Mouse (Mus musculus) lung, embryonic 16.5 days (tissue): ENCODE measurements around the gene Mylip. TPM values are rescaled to one million over a fixed set of nuclear protein-coding genes. Genes with fewer than 3 reads are reported as not detected.

ENCODE experiments used
- ATAC-seq: fragments of 200-750 bp; cut with Nextera tagmentation; 2 replicates; pipeline ENCODE4 v1.8.0; 2017; ENCODE audit warnings: low read depth, mild to moderate bottlenecking, moderate library complexity
- H3K27ac ChIP-seq: fragments of 300-500 bp; sonication (generic); 2 replicates; pipeline ENCODE4 v1.5.1; 2014; ENCODE audit warnings: mild to moderate bottlenecking, control low read depth, low read length
- H3K27me3 ChIP-seq: fragments of 300-500 bp; sonication (generic); 2 replicates; pipeline ENCODE4 v1.6.1; 2014; ENCODE audit warnings: low read depth, low read length, mixed read lengths; ENCODE audit not compliant: control insufficient read depth, insufficient read depth
- H3K36me3 ChIP-seq: fragments of 300-500 bp; sonication (generic); 2 replicates; pipeline ENCODE4 v1.6.1; 2014; ENCODE audit warnings: low read length; ENCODE audit not compliant: control insufficient read depth, insufficient read depth
- H3K4me1 ChIP-seq: fragments of 300-500 bp; sonication (generic); replicated peaks from 2 replicates; pipeline ENCODE4 v1.6.1; 2014; ENCODE audit warnings: low read length, mixed read lengths; ENCODE audit not compliant: control insufficient read depth, insufficient read depth
- H3K4me2 ChIP-seq: fragments of 300-500 bp; sonication (generic); 2 replicates; pipeline ENCODE4 v1.6.1; 2014; ENCODE audit warnings: low read depth, low read length, control low read depth
- H3K4me3 ChIP-seq: fragments of 300-500 bp; sonication (generic); 2 replicates; pipeline ENCODE4 v1.5.1; 2014; ENCODE audit warnings: mild to moderate bottlenecking, low read length, control low read depth
- H3K9ac ChIP-seq: fragments of 300-500 bp; sonication (generic); 2 replicates; pipeline ENCODE4 v1.6.1; 2014; ENCODE audit warnings: low read length, control low read depth
- H3K9me3 ChIP-seq: fragments of 300-500 bp; sonication (generic); 2 replicates; pipeline ENCODE4 v1.6.1; 2016; ENCODE audit warnings: low read length; ENCODE audit not compliant: control insufficient read depth
- WGBS: fragments of 180-500 bp; shearing (Covaris S2); extraction: QIAGEN DNeasy Blood & Tissue Kit; methylation state at CpG from one replicate; pipeline ENCODE4 v1.1.7; 2014; 5-methylcytosine and 5-hydroxymethylcytosine counted together
- polyA plus RNA-seq: library from polyadenylated mRNA; unstranded; fragments of >200 nt; fragmentation: Nextera tagmentation; extraction: Ambion mirVana; gene quantifications from 2 replicates; pipeline ENCODE4 v1.2.1, GENCODE M21; 2015

Gene Mylip
- 9.0 and 10.2 TPM in 2 replicates for polyA plus RNA-seq

DNA sequence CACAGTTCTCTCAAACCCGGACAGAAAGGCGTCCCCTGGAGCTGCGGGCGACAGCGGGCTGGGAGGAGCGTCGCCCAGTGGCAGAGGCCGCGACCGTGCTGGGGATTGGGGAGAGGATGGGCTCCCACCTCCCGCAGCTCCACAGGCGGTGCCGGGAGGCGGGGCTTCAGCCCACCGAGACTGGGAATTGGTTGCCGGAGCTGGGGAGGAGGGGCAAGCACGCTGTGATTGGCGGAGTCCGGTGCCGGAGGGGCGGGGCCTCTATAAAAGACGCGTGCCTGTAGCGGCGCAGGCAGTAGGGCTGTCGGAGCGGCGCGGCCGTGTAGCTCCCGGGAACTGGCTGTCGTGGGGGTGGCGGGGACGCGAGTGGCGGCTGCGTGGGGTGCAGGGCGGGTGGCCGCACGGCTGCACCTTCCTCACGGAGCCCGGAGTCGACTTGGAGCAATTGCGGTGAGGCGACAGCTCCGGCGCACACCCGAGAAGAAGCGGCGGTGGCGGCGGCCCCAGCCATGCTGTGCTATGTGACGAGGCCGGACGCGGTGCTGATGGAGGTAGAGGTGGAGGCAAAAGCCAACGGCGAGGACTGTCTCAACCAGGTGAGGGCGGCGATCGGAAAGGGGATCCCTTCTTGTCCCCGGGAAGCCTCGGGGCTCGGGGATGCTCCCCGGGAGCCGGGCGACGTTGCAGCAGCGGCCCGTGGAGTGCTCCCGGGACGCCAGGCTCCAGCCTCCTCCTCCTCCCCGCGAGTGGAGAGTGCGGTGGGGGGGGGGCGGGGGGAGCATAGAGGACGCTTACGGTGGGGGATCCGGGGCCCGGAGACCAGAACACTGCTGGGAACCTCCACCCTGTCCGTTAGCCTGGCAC lies at the start of gene Mylip:
TSS of gene Mylip (plus strand) at position 295 of the 864 bp plus-strand sequence.
- Histone ChIP-seq H3K9ac (peak within 1 kb of the TSS; percentile 82), H3K9me3 (no peaks in the 10 kb centered on the region), H3K27me3 (no peaks in the 10 kb centered on the region), H3K4me2 (peak within 1 kb of the TSS; percentile 94), H3K4me3 (peak within 1 kb of the TSS; percentile 80), H3K4me1 (peaks cover 22% of the 10 kb centered on the region), H3K36me3 (no peaks in the 10 kb centered on the region), H3K27ac (peak within 1 kb of the TSS; percentile 52)
- ATAC-seq = peak; percentile 97
- WGBS = under 1% methylated on average over 79 of the region's 81 CpGs

DNA sequence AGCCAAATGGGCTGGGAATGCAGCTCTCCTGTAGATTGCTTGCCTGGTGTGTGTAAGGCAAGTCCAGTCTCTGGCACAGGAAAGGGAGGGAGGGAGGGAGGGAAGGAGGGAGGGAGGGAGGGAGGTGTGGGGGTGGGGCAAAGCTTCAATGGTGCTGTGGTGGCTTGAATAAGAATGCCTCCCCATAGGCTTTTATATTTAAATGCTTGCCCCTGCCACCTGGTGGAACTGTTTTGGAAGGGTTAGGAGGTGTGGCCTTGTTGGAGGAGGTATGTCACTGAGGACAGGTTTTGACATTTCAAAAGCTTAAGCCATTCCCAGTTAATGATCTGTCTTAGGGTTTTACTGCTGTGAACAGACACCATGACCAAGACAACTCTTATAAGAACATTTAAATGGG lies 47.6 kb upstream of the Mylip start:
- Histone ChIP-seq H3K9me3 (no peaks in the 10 kb centered on the region), H3K9ac (no peak overlapping the region), H3K36me3 (no peaks in the 10 kb centered on the region), H3K27me3 (no peaks in the 10 kb centered on the region), H3K4me2 (no peak overlapping the region), H3K4me1 (no peaks in the 10 kb centered on the region), H3K27ac (no peak overlapping the region), H3K4me3 (no peak overlapping the region)
- ATAC-seq = no peak

DNA sequence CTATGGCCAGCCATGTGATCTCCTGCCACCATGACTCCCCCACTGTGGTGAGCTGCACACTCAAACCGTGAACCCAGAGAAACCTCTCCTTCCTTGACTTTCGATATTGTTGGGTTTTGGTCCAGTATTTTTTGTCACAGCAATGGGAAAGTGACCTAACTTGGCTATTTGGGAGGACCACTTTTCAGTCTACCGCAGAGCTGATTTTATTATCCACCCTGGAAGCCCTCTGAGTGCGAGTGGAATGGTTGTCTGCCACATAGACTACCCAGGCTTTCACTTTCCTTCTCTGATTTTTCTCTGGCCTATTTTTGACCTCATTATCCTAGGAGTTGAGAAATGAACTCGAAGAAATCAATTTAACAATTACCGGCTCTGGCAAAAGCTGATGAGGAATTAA lies 46.0 kb upstream of the Mylip start:
- H3K36me3 ChIP-seq = no peaks in the 10 kb centered on the region
- H3K9me3 ChIP-seq = no peaks in the 10 kb centered on the region
- H3K4me1 ChIP-seq = no peaks in the 10 kb centered on the region
- no peak overlapping the region for H3K9ac ChIP-seq
- 83% methylated on average over 6 of the region's 6 CpGs for WGBS
- H3K4me3 ChIP-seq = no peak overlapping the region
- no peaks in the 10 kb centered on the region for H3K27me3 ChIP-seq
- no peak overlapping the region for H3K27ac ChIP-seq
- no peak for ATAC-seq
- H3K4me2 ChIP-seq = no peak overlapping the region

- Histone ChIP-seq H3K27ac (no peak overlapping the region), H3K27me3 (no peaks in the 10 kb centered on the region), H3K9me3 (no peaks in the 10 kb centered on the region), H3K4me2 (no peak overlapping the region), H3K4me3 (no peak overlapping the region), H3K4me1 (no peaks in the 10 kb centered on the region), H3K9ac (no peak overlapping the region), H3K36me3 (no peaks in the 10 kb centered on the region)
- WGBS = 53% methylated on average over 4 of the region's 4 CpGs
- ATAC-seq = no peak
Measured at GRCm38 (mm10) chr13:45343966-45344365, 45.6 kb upstream of the Mylip start.

- WGBS = 21% methylated on average over 14 of the region's 14 CpGs
- H3K9ac ChIP-seq = no peak overlapping the region
- H3K4me2 ChIP-seq = no peak overlapping the region
- no peaks in the 10 kb centered on the region for H3K4me1 ChIP-seq
- no peaks in the 10 kb centered on the region for H3K9me3 ChIP-seq
- no peaks in the 10 kb centered on the region for H3K27me3 ChIP-seq
- H3K36me3 ChIP-seq = no peaks in the 10 kb centered on the region
- peak; percentile 52; the same call in 1 of the 2 replicates for ATAC-seq
- no peak overlapping the region for H3K27ac ChIP-seq
- H3K4me3 ChIP-seq = no peak overlapping the region
Measured at GRCm38 (mm10) chr13:45345471-45346159, 43.9 kb upstream of the Mylip start.

GRCm38 (mm10) chr13:45351483-45351882 lies 38.1 kb upstream of the Mylip start:
- Histone ChIP-seq H3K9me3 (no peaks in the 10 kb centered on the region), H3K36me3 (no peaks in the 10 kb centered on the region), H3K4me1 (no peaks in the 10 kb centered on the region), H3K4me2 (no peak overlapping the region), H3K9ac (no peak overlapping the region), H3K27ac (no peak overlapping the region), H3K27me3 (no peaks in the 10 kb centered on the region), H3K4me3 (no peak overlapping the region)
- no peak for ATAC-seq
- WGBS = 72% methylated on average over 5 of the region's 5 CpGs

DNA sequence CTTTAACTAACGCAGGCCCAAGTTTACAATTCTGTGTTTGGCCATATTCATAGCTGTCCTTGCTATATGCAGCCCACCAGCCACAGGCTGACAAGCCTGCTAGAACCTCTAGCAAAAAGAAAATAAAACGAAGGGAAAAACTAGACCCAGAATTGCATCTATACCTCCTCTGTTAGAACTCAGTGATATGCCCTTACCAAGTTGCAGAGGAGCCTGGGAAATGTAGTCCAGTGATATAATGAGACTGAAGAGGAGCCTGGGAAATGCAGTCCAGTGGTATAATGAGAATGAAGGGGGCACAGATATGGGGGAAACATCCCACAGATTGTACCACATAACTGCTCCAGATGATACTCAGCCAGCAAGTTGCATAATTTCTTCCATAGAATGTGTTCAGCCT lies 34.7 kb upstream of the Mylip start:
- WGBS = 87% methylated on average over 2 of the region's 2 CpGs
- no peak for ATAC-seq
- H3K4me3 ChIP-seq = no peak overlapping the region
- H3K9ac ChIP-seq = no peak overlapping the region
- H3K27me3 ChIP-seq = no peaks in the 10 kb centered on the region
- H3K36me3 ChIP-seq = no peaks in the 10 kb centered on the region
- H3K4me1 ChIP-seq = no peaks in the 10 kb centered on the region
- H3K27ac ChIP-seq = no peak overlapping the region
- H3K9me3 ChIP-seq = no peaks in the 10 kb centered on the region
- H3K4me2 ChIP-seq = no peak overlapping the region

GRCm38 (mm10) chr13:45358208-45358607 lies 31.3 kb upstream of the Mylip start:
- H3K4me3 ChIP-seq = no peak overlapping the region
- no peaks in the 10 kb centered on the region for H3K4me1 ChIP-seq
- H3K36me3 ChIP-seq = no peaks in the 10 kb centered on the region
- H3K4me2 ChIP-seq = no peak overlapping the region
- H3K27me3 ChIP-seq = no peaks in the 10 kb centered on the region
- WGBS = 73% methylated on average over 5 of the region's 5 CpGs
- H3K9ac ChIP-seq = no peak overlapping the region
- H3K9me3 ChIP-seq = no peaks in the 10 kb centered on the region; the same call in 1 of the 2 replicates
- no peak overlapping the region for H3K27ac ChIP-seq
- ATAC-seq = no peak

DNA sequence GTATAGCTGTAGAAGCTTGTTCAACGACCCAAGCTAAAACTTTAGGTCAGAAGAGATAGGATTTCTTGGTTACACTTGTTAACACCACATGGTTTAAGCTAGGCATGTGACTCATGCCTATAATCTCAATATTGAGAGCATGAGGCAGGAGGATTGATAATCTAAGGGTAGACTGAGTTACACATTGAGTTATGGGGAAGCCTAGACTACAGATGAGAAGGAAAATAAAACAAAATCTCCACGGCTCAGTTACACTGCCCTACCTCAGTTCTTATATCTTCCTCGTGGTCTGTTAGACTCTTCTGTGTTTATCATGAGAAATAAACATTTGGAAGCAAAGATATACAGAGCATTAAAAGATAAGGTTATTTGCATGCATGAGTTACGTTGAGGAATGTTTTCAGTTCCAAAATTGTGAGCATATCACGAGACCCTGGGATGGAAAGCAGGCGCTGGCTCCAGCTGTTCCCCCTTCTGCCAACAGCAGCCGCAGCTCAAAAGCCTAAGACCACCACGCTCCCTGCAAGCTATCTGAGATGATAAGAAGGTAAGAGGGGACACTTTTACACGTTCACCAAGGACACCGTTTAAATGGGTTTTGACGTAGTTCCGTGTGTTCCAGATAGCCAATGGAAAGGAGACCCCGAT lies 30.7 kb upstream of the Mylip start:
- Histone ChIP-seq H3K27ac (no peak overlapping the region), H3K4me3 (no peak overlapping the region), H3K36me3 (no peaks in the 10 kb centered on the region), H3K9ac (no peak overlapping the region), H3K4me2 (no peak overlapping the region), H3K4me1 (no peaks in the 10 kb centered on the region), H3K9me3 (no peaks in the 10 kb centered on the region; the same call in 1 of the 2 replicates), H3K27me3 (no peaks in the 10 kb centered on the region)
- ATAC-seq = peak; percentile 23; the same call in 1 of the 2 replicates
- WGBS = 41% methylated on average over 13 of the region's 13 CpGs
